Mouse (Mus musculus) forebrain, embryonic 11.5 days (tissue): ENCODE results near the gene Tunar. TPM values are rescaled to one million over a fixed set of nuclear protein-coding genes. Genes with fewer than 3 reads are reported as not detected.
A peak's percentile ranks its signal among the peaks of the same experiment; 100 is the strongest.

Experiments
- ATAC-seq: fragments of 200-750 bp; cut with Nextera tagmentation; replicated peaks from 2 replicates; pipeline ENCODE4 v1.8.0; 2017; ENCODE audit warnings: moderate TSS enrichment; ENCODE audit not compliant: low FRiP score
- DNase-seq: peaks from one replicate; pipeline ENCODE4 v3.0.0-alpha.2; 2017; ENCODE audit warnings: low spot score
- H3K27ac ChIP-seq: fragments of 300-500 bp; sonication (generic); 2 replicates; pipeline ENCODE4 v1.5.1; 2014; ENCODE audit warnings: low read depth, low read length
- H3K27me3 ChIP-seq: fragments of 300-500 bp; sonication (generic); 2 replicates; pipeline ENCODE4 v1.6.1; 2014; ENCODE audit warnings: mild to moderate bottlenecking, low read length, mixed read lengths; ENCODE audit not compliant: control insufficient read depth, insufficient read depth
- H3K36me3 ChIP-seq: fragments of 300-500 bp; sonication (generic); 2 replicates; pipeline ENCODE4 v1.6.1; 2014; ENCODE audit warnings: mild to moderate bottlenecking, low read length, moderate library complexity, mixed read lengths; ENCODE audit not compliant: control insufficient read depth, insufficient read depth
- H3K4me1 ChIP-seq: fragments of 300-500 bp; sonication (generic); replicated peaks from 2 replicates; pipeline ENCODE4 v1.6.1; 2014; ENCODE audit warnings: low read length, mixed read lengths; ENCODE audit not compliant: control insufficient read depth, insufficient read depth
- H3K4me2 ChIP-seq: fragments of 300-500 bp; sonication (generic); 2 replicates; pipeline ENCODE4 v1.6.1; 2014; ENCODE audit warnings: low read depth, mild to moderate bottlenecking, low read length, moderate library complexity, mixed read lengths; ENCODE audit not compliant: severe bottlenecking
- H3K4me3 ChIP-seq: fragments of 300-500 bp; sonication (generic); 2 replicates; pipeline ENCODE4 v1.5.1; 2014; ENCODE audit warnings: low read depth, low read length
- H3K9ac ChIP-seq: fragments of 300-500 bp; sonication (generic); 2 replicates; pipeline ENCODE4 v1.6.1; 2014; ENCODE audit warnings: low read length
- H3K9me3 ChIP-seq: fragments of 300-500 bp; sonication (generic); 2 replicates; pipeline ENCODE4 v1.6.1; 2016; ENCODE audit warnings: low read length, mixed read lengths; ENCODE audit not compliant: control insufficient read depth
- WGBS: fragments of 180-500 bp; shearing (Covaris S2); extraction: QIAGEN DNeasy Blood & Tissue Kit; methylation state at CpG from one replicate; pipeline ENCODE4 v1.1.7; 2014; 5-methylcytosine and 5-hydroxymethylcytosine counted together
- polyA plus RNA-seq: library from polyadenylated mRNA; unstranded; fragments of >200 nt; fragmentation: Nextera tagmentation; extraction: Ambion mirVana; gene quantifications from 2 replicates; pipeline ENCODE4 v1.2.1, GENCODE M21; 2014

Gene Tunar
- 0.65 and 0.91 TPM in 2 replicates for polyA plus RNA-seq

- 87% methylated on average over 2 of the region's 2 CpGs for WGBS
- ATAC-seq: no peak
- Histone ChIP-seq H3K9ac (no peak within 1 kb of the TSS), H3K9me3 (no peaks in the 10 kb centered on the region), H3K27me3 (peaks cover 24% of the 10 kb centered on the region), H3K4me3 (no peak within 1 kb of the TSS), H3K4me1 (peaks cover 7% of the 10 kb centered on the region), H3K4me2 (no peak within 1 kb of the TSS), H3K36me3 (no peaks in the 10 kb centered on the region), H3K27ac (no peak within 1 kb of the TSS)
- DNase-seq: no peak
Observed at GRCm38 (mm10) chr12:105333570-105333969, at the start of gene Tunar. Gene Tunar, plus strand, starts transcription at chr12:105333870.

- Histone ChIP-seq H3K27ac (no peak overlapping the region), H3K9ac (no peak overlapping the region), H3K4me3 (no peak overlapping the region), H3K4me1 (no peaks in the 10 kb centered on the region), H3K9me3 (no peaks in the 10 kb centered on the region; the same call in 1 of the 2 replicates), H3K4me2 (no peak overlapping the region), H3K27me3 (no peaks in the 10 kb centered on the region), H3K36me3 (no peaks in the 10 kb centered on the region)
- WGBS: 81% methylated on average over 5 of the region's 5 CpGs
- ATAC-seq: no peak
- no peak for DNase-seq
Observed at GRCm38 (mm10) chr12:105312571-105313035, 21.1 kb upstream of the Tunar start.

GRCm38 (mm10) chr12:105314328-105314727 lies 19.3 kb upstream of the Tunar start:
- no peaks in the 10 kb centered on the region for H3K36me3 ChIP-seq
- H3K4me1 ChIP-seq: no peaks in the 10 kb centered on the region
- H3K4me2 ChIP-seq: no peak overlapping the region
- DNase-seq (no peak), ATAC-seq (no peak)
- no peaks in the 10 kb centered on the region for H3K27me3 ChIP-seq
- WGBS: 83% methylated on average over 1 of the region's 1 CpGs
- no peak overlapping the region for H3K4me3 ChIP-seq
- H3K9ac ChIP-seq: no peak overlapping the region
- H3K9me3 ChIP-seq: no peaks in the 10 kb centered on the region
- no peak overlapping the region for H3K27ac ChIP-seq

- no peak overlapping the region for H3K27ac ChIP-seq
- ATAC-seq (no peak), DNase-seq (peak; percentile 67)
- H3K4me3 ChIP-seq: no peak overlapping the region
- no peaks in the 10 kb centered on the region for H3K27me3 ChIP-seq
- H3K36me3 ChIP-seq: no peaks in the 10 kb centered on the region
- H3K9ac ChIP-seq: no peak overlapping the region
- 19% methylated on average over 6 of the region's 6 CpGs for WGBS
- no peaks in the 10 kb centered on the region for H3K4me1 ChIP-seq
- no peak overlapping the region for H3K4me2 ChIP-seq
- H3K9me3 ChIP-seq: no peaks in the 10 kb centered on the region
Observed at GRCm38 (mm10) chr12:105322160-105322559, 11.5 kb upstream of the Tunar start.

DNA sequence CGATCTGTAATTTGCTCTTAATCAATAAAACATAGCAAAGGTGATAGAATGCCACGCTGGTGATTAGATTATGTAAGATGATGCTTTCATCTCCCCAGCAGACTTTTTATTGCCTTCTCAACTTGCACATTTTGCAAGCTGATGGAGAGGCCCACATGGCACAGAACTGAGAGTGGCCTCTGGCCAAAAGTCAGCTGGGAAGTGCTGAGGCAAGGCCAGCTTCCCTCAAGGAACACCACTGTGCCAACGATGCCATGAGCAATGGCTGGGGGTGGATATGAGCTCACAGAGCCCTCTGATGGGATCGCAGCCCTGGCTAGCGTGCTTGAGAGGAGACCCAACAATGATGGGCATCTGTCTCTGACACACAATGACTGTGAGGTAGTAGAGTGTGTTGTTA lies 6.6 kb upstream of the Tunar start:
- DNase-seq: no peak
- 84% methylated on average over 5 of the region's 5 CpGs for WGBS
- Histone ChIP-seq H3K4me3 (no peak overlapping the region), H3K9ac (no peak overlapping the region), H3K9me3 (no peaks in the 10 kb centered on the region), H3K27ac (no peak overlapping the region), H3K4me2 (no peak overlapping the region), H3K4me1 (no peaks in the 10 kb centered on the region), H3K27me3 (no peaks in the 10 kb centered on the region), H3K36me3 (no peaks in the 10 kb centered on the region)
- ATAC-seq: no peak

DNA sequence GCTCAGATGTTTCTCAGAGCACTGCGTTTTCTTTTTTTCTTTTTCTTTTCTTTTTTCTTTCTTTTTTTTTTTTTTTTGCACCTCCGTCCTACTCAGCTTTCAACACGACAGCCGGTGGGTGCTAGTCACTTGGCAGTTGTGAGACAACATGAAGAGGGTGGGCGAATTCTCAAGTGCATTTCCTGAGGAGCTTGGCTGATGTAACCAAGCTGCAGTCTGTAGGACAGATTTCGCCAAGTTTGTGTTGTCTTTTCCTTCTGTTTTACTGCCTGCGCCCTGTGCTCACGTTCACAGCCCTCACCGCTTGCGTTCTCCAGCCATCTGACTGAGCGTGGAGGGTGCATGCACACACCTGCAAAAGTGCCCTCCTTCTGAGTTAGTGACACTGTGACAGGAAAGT lies 5.3 kb upstream of the Tunar start:
- Histone ChIP-seq H3K4me1 (no peaks in the 10 kb centered on the region), H3K27me3 (no peaks in the 10 kb centered on the region), H3K27ac (no peak overlapping the region), H3K9ac (no peak overlapping the region), H3K4me2 (no peak overlapping the region), H3K9me3 (no peaks in the 10 kb centered on the region), H3K36me3 (no peaks in the 10 kb centered on the region), H3K4me3 (no peak overlapping the region)
- ATAC-seq (no peak), DNase-seq (no peak)
- WGBS: 67% methylated on average over 11 of the region's 11 CpGs

DNA sequence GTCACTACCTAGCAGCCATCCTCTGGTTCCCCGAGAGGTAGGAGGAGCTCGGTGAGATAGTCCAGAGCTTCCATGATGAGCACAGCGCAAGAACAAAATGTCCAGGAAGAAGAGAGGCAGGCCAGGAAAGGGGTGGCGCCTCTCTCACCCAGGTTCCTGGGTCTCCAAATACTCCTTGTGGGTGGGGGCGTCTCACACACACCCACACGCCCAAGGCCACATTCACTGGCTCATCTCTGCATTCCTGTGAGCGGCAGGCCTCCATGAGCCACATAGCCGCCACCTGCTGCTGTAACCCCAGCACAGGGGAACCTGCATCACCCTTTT lies 2.4 kb downstream of the Tunar start:
- H3K27me3 ChIP-seq: peaks cover 25% of the 10 kb centered on the region
- H3K4me3 ChIP-seq: peak overlapping the region; percentile 61
- no peaks in the 10 kb centered on the region for H3K36me3 ChIP-seq
- peaks cover 7% of the 10 kb centered on the region for H3K4me1 ChIP-seq
- 14% methylated on average over 8 of the region's 8 CpGs for WGBS
- H3K9me3 ChIP-seq: no peaks in the 10 kb centered on the region
- DNase-seq (no peak), ATAC-seq (peak; percentile 55)
- H3K4me2 ChIP-seq: peak overlapping the region; percentile 96
- peak overlapping the region; percentile 56 for H3K9ac ChIP-seq
- H3K27ac ChIP-seq: no peak overlapping the region

DNA sequence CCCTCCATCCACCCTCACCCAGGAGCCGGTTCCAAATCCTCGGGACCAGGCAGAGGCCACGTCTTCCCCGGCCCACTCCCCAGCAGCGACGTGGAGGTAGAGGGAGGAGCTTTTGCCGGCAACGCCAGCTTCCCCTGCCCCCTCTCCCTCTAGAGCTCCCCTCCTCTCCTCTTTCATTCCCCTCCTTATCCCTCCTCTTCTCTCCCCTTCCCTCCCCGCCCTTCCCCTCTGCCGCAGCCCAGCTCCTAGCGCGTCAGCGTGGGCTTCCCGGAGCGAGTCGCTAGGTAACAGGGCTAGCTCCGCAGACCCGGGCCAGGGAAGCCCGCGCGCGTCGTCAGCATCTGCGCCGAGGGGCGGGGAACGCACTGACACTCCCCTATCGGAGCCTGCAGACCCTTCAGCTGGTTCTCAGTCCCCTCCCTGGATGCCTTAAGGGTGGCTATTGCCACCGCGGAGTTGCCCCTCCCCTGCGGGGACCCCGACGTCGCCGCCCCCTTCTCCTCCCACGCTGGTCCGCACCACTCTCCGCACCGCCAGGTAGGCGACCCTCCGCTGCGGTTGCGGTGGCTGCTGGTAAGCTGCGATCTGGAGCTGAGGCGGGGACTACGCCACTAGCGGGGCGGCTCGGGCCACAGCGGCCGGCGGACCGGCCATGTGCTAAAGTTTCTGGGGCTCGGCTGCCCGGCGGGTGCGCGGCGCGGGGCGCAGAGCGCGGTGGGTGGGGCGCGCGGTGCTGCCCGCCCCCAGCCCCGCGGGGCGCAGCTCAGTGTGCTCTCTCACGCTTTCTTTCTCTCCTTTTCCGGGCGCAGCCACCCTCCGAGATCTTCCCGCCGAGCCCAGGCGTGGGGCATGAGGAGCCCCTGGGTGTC lies 3.0 kb downstream of the Tunar start:
- peak; percentile 85 for DNase-seq
- ATAC-seq: peak; percentile 87
- peak overlapping the region; percentile 61 for H3K4me3 ChIP-seq
- H3K27ac ChIP-seq: no peak overlapping the region
- H3K27me3 ChIP-seq: peaks cover 25% of the 10 kb centered on the region
- H3K9ac ChIP-seq: peak overlapping the region; percentile 56
- WGBS: 1% methylated on average over 57 of the region's 77 CpGs
- no peaks in the 10 kb centered on the region for H3K9me3 ChIP-seq
- no peaks in the 10 kb centered on the region for H3K36me3 ChIP-seq
- H3K4me2 ChIP-seq: peak overlapping the region; percentile 96
- peaks cover 7% of the 10 kb centered on the region for H3K4me1 ChIP-seq
